Mouse (Mus musculus) CH12.LX (cell line): Measurements from ENCODE around the gene Chst5. TPM values are rescaled to one million over a fixed set of nuclear protein-coding genes. Genes with fewer than 3 reads are reported as not detected.

Experiments
- DNase-seq: peaks from one replicate; pipeline ENCODE4 v3.0.0-alpha.2; 2013; ENCODE audit errors: extremely low read depth
- H3K27ac ChIP-seq: 2 replicates; pipeline ENCODE4 v1.5.1; 2012; ENCODE audit warnings: low read depth, mild to moderate bottlenecking, control low read depth, moderate library complexity; ENCODE audit not compliant: insufficient read depth
- H3K27me3 ChIP-seq: replicated peaks from 2 replicates; pipeline ENCODE3; 2012; ENCODE audit warnings: inconsistent platforms
- H3K36me3 ChIP-seq, 2 experiments: replicated peaks in 1 of 2; 2 replicates each; pipeline versions ENCODE3 to v1.6.1; 2012; ENCODE audit warnings: inconsistent platforms in 1 of 2, low read length in 1 of 2, mild to moderate bottlenecking in 1 of 2, mixed read lengths in 1 of 2, moderate library complexity in 1 of 2; ENCODE audit not compliant: control insufficient read depth in 1 of 2, insufficient read depth in 1 of 2
- H3K4me1 ChIP-seq, 2 experiments: 2 replicates each; pipeline ENCODE4 v1.6.1; 2012; ENCODE audit warnings: inconsistent platforms in 1 of 2, moderate library complexity in 1 of 2; ENCODE audit not compliant: insufficient read depth in 2 of 2, control insufficient read depth in 1 of 2
- H3K4me2 ChIP-seq: 2 replicates; pipeline ENCODE4 v1.6.1; 2012; ENCODE audit warnings: low read depth, mild to moderate bottlenecking, control low read depth; ENCODE audit not compliant: poor library complexity, insufficient read depth, severe bottlenecking
- H3K4me3 ChIP-seq, 3 experiments: fragments of 150-350 bp in 1 of 3; sonication (generic) in 1 of 3; replicated peaks in 1 of 3; 2 replicates each; pipeline versions ENCODE3 to v1.5.1; 2011 to 2012; ENCODE audit warnings: low read depth in 2 of 3, low read length in 2 of 3, mild to moderate bottlenecking in 2 of 3, moderate library complexity in 2 of 3, control low read depth in 1 of 3, improper control_type of control experiment in 1 of 3, inconsistent platforms in 1 of 3, mixed read lengths in 1 of 3; ENCODE audit not compliant: poor library complexity in 1 of 3
- H3K79me2 ChIP-seq: replicated peaks from 2 replicates; pipeline ENCODE4 v1.6.1; 2012; ENCODE audit warnings: mild to moderate bottlenecking, moderate library complexity; ENCODE audit not compliant: control insufficient read depth, poor library complexity, insufficient read depth, severe bottlenecking; ENCODE audit errors: extremely low read depth
- H3K9ac ChIP-seq: 2 replicates; pipeline ENCODE4 v1.6.1; 2012; ENCODE audit warnings: low read depth, mild to moderate bottlenecking, control low read depth, moderate library complexity; ENCODE audit not compliant: insufficient read depth
- H3K9me3 ChIP-seq: replicated peaks from 2 replicates; pipeline ENCODE3; 2012; ENCODE audit warnings: low read length, inconsistent platforms, mixed read lengths
- BHLHE40 ChIP-seq: IDR thresholded peaks from 2 replicates; pipeline ENCODE4 v1.6.1; 2011; ENCODE audit warnings: mild to moderate bottlenecking, low read depth, low read length, improper control_type of control experiment
- ELF1 ChIP-seq: IDR thresholded peaks from 2 replicates; pipeline ENCODE4 v1.6.1; 2014; ENCODE audit warnings: low read depth, mild to moderate bottlenecking, inconsistent platforms, low read length, improper control_type of control experiment
- ETS1 ChIP-seq: conservative IDR thresholded peaks from 2 replicates; pipeline ENCODE4 v1.6.1; 2012; ENCODE audit warnings: low read depth, mild to moderate bottlenecking, inconsistent platforms, low read length, improper control_type of control experiment, moderate library complexity
- GABPA ChIP-seq: IDR thresholded peaks from 2 replicates; pipeline ENCODE4 v1.6.1; 2012; ENCODE audit warnings: low read depth, low read length, improper control_type of control experiment, inconsistent platforms; ENCODE audit not compliant: insufficient replicate concordance
- HCFC1 ChIP-seq: IDR thresholded peaks from 2 replicates; pipeline ENCODE4 v1.6.1; 2012; ENCODE audit warnings: low read depth, mild to moderate bottlenecking, inconsistent platforms, low read length, improper control_type of control experiment
- JUND ChIP-seq: conservative IDR thresholded peaks from 2 replicates; pipeline ENCODE4 v1.6.1; 2011; ENCODE audit warnings: low read depth, low read length, improper control_type of control experiment
- MAFK ChIP-seq: IDR thresholded peaks from 2 replicates; pipeline ENCODE4 v1.6.1; 2011; ENCODE audit warnings: low read length, improper control_type of control experiment; ENCODE audit not compliant: insufficient replicate concordance
- NELFE ChIP-seq: IDR thresholded peaks from 2 replicates; pipeline ENCODE4 v1.6.1; 2011; ENCODE audit warnings: low read depth, low read length, improper control_type of control experiment
- NRF1 ChIP-seq: IDR thresholded peaks from 2 replicates; pipeline ENCODE4 v1.6.1; 2014; ENCODE audit warnings: low read depth, mild to moderate bottlenecking, inconsistent platforms, low read length, improper control_type of control experiment, moderate library complexity
- POLR2A ChIP-seq: IDR thresholded peaks from 2 replicates; pipeline ENCODE4 v1.6.1; 2011; ENCODE audit warnings: low read depth, mild to moderate bottlenecking, improper control_type of control experiment, low read length
- RAD21 ChIP-seq: IDR thresholded peaks from 2 replicates; pipeline ENCODE4 v1.6.1; 2011; ENCODE audit warnings: low read depth, mild to moderate bottlenecking, low read length, improper control_type of control experiment, moderate library complexity
- RCOR1 ChIP-seq: conservative IDR thresholded peaks from 2 replicates; pipeline ENCODE4 v1.6.1; 2012; ENCODE audit warnings: low read depth, mild to moderate bottlenecking, inconsistent platforms, low read length, improper control_type of control experiment
- SIN3A ChIP-seq: IDR thresholded peaks from 2 replicates; pipeline ENCODE4 v1.6.1; 2012; ENCODE audit warnings: low read length, improper control_type of control experiment, inconsistent platforms
- TBP ChIP-seq: conservative IDR thresholded peaks from 2 replicates; pipeline ENCODE4 v1.6.1; 2011; ENCODE audit warnings: low read depth, low read length, improper control_type of control experiment
- UBTF ChIP-seq: IDR thresholded peaks from 2 replicates; pipeline ENCODE4 v1.6.1; 2012; ENCODE audit warnings: low read depth, mild to moderate bottlenecking, inconsistent platforms, low read length, improper control_type of control experiment, moderate library complexity
- USF1 ChIP-seq: IDR thresholded peaks from 2 replicates; pipeline ENCODE4 v1.6.1; 2014; ENCODE audit warnings: low read depth, mild to moderate bottlenecking, inconsistent platforms, low read length, improper control_type of control experiment
- ZKSCAN1 ChIP-seq: IDR thresholded peaks from 2 replicates; pipeline ENCODE4 v1.6.1; 2012; ENCODE audit warnings: low read depth, inconsistent platforms, low read length, improper control_type of control experiment, borderline replicate concordance
- dilution Hi-C: fragments of 300-500 bp; cut with MboI; formaldehyde crosslinking; loops from 2 replicates; pipeline ENCODE4 v1.14.3; 2020; ENCODE audit warnings: low sequenced_read_pairs; ENCODE audit not compliant: extremely low pct_unique_long_range_greater_than_20kb, extremely low pct_ligation_motif_present
- in situ Hi-C: fragments of 300-500 bp; cut with MboI; formaldehyde crosslinking; loops from 3 replicates; pipeline ENCODE4 v1.14.3; 2019; ENCODE audit warnings: low sequenced_read_pairs, low pct_ligation_motif_present, low pct_unique_long_range_greater_than_20kb, mixed read lengths
- polyA plus RNA-seq: library from polyadenylated mRNA; unstranded; fragments of >175 nt; gene quantifications from 2 replicates; pipeline ENCODE4 v1.2.1, GENCODE M21; 2012; ENCODE audit warnings: low read depth; ENCODE audit not compliant: insufficient read length
- total RNA-seq, 2 experiments: library from RNA; depleted of rRNA; stranded (reverse); fragments of 300-350 nt in 1 of 2; fragments of >200 nt in 1 of 2; gene quantifications; 2 replicates each; pipeline ENCODE4 v1.2.3; 2012 to 2014

Gene Chst5
- total and polyA plus RNA-seq, 3 experiments, result not detected

GRCm38 (mm10) chr8:111931721-111932120 lies 21.5 kb upstream of the Chst5 start:
- H3K4me2 ChIP-seq, result no peak overlapping the region
- in situ Hi-C loops, result no loop called here

GRCm38 (mm10) chr8:111929648-111930344 lies 19.5 kb upstream of the Chst5 start:
- Histone ChIP-seq H3K9ac (no peak overlapping the region), H3K4me2 (no peak overlapping the region), H3K79me2 (no peaks in the 10 kb centered on the region), H3K27ac (no peak overlapping the region), H3K36me3 (no peaks in the 10 kb centered on the region), H3K9me3 (no peaks in the 10 kb centered on the region), H3K4me1 (peaks cover 2 to 24% of the 10 kb centered on the region in 2 experiments; a peak in 2 of 4 replicates), H3K4me3 (no peak overlapping the region), H3K27me3 (no peaks in the 10 kb centered on the region)
- in situ Hi-C loops, result no loop called here
- no peak for DNase-seq
- dilution Hi-C loops, result no loop called here
- TF ChIP-seq ETS1 (no peak), HCFC1 (no peak), JUND (no peak), NRF1 (no peak), RCOR1 (no peak), TBP (no peak), SIN3A (no peak), USF1 (no peak), NELFE (no peak)

More at GRCm38 (mm10) chr8:111931721-111932120, 21.5 kb upstream of the Chst5 start:
- dilution Hi-C loops, result no loop called here
- Histone ChIP-seq H3K27ac (no peak overlapping the region), H3K4me3 (no peak overlapping the region), H3K9me3 (no peaks in the 10 kb centered on the region), H3K4me1 (peaks cover 2 to 25% of the 10 kb centered on the region in 2 experiments; a peak in 2 of 4 replicates)
- no peak for DNase-seq
- no peak for TF ChIP-seq ELF1
- TF ChIP-seq MAFK, result no peak
- no peak for TF ChIP-seq NELFE
- TF ChIP-seq RAD21, result no peak
- TF ChIP-seq BHLHE40, result no peak
- TF ChIP-seq ZKSCAN1, result no peak
- TF ChIP-seq GABPA, result no peak
- no peak for TF ChIP-seq POLR2A
- no peak for TF ChIP-seq UBTF
- TF ChIP-seq, all 38 proteins: peak for 0
- Histone ChIP-seq H3K27me3 (no peaks in the 10 kb centered on the region), H3K79me2 (no peaks in the 10 kb centered on the region), H3K9ac (no peak overlapping the region), H3K36me3 (no peaks in the 10 kb centered on the region)
